Comparison of ENCODE assay signal across 8 mouse cellular contexts in the genomic region with DNA sequence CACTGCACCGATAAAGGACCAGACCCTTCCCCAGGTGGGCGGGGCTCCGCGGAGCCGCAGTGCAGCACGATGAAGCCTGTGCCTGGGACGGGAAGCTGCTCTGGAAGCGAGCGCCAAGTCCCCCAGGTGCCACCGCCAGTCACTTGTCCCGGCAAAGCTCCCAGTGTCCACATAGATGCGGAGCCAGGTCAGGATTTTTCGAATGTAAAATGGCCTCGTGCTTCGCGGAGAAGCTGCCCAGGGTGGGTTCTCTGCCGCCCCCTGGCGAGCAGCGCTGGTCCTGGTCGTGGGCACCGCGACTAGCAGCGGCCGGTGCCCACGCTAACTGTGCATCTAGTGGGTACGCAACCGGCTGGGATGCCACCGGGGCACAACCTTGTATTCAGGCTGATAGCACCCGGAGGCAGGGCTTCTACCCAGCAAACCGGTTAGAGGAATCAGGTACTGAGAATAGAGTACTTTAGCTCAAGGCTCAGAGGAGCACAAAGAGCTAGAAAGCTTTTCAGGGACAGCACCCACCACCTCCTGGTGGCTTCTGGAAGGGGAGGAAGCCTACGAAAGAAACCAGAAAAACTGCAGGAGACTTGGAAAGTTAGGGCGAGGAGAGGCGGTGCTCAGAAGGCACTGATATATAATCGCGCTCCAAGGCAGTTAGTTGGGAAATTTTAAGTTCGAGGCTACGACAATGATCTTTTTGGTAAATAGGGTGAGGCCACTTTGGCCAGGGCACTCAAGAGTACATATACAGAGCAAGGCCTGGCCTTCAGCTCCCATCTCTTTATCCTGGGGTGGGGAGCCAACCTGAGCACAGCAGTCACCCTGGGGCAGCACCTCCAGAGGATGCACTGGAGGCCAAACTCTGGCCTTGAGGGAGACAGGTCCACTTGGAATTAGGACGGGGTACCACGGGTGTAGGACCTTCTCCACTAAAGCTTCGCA. TPM values are rescaled to one million over a fixed set of nuclear protein-coding genes. Genes with fewer than 3 reads are reported as not detected.
DNase-seq lines count a peak whose midpoint lies in the region; ATAC-seq lines count a peak whose summit lies in the region.

No protein-coding gene starts in this region.

- peak overlapping the region; percentile 81 for H3K27ac ChIP-seq in heart, embryonic 15.5 days
- H3K27ac ChIP-seq in liver, embryonic 16.5 days (ENCODE audit: low read length), result peak overlapping the region; percentile 39; the same call in 1 of the 2 replicates
- H3K27ac ChIP-seq in neural tube, embryonic 12.5 days, result peak overlapping the region; percentile 79
- H3K27ac ChIP-seq in stomach, embryonic 16.5 days (ENCODE audit: low read length), result peak overlapping the region; percentile 88

- no peaks in the 10 kb centered on the region for H3K9me3 ChIP-seq in heart, embryonic 15.5 days (replicated peaks)
- no peaks in the 10 kb centered on the region for H3K9me3 ChIP-seq in liver, embryonic 16.5 days (replicated peaks; ENCODE audit: control insufficient read depth, low read length)
- 0 out of 2 replicates have a peak, but pooled peaks cover 2% of the 10 kb centered on the region for H3K9me3 ChIP-seq in neural tube, embryonic 12.5 days
- H3K9me3 ChIP-seq in stomach, embryonic 16.5 days (replicated peaks; ENCODE audit: control insufficient read depth, low read length), result no peaks in the 10 kb centered on the region

- 10% methylated on average over 40 of the region's 40 CpGs for WGBS in heart, embryonic 15.5 days
- 8% methylated on average over 40 of the region's 40 CpGs for WGBS in liver, embryonic 16.5 days (ENCODE audit: insufficient replicate concordance)
- 5% methylated on average over 40 of the region's 40 CpGs for WGBS in neural tube, embryonic 12.5 days
- 6% methylated on average over 40 of the region's 40 CpGs for WGBS in stomach, embryonic 16.5 days

- peaks cover 44% of the 10 kb centered on the region for H3K4me1 ChIP-seq in heart, embryonic 15.5 days (replicated peaks)
- peaks cover 19% of the 10 kb centered on the region for H3K4me1 ChIP-seq in liver, embryonic 16.5 days (ENCODE audit: control insufficient read depth, low read depth, low read length)
- H3K4me1 ChIP-seq in neural tube, embryonic 12.5 days, result peaks cover 30% of the 10 kb centered on the region
- peaks cover 30% of the 10 kb centered on the region for H3K4me1 ChIP-seq in stomach, embryonic 16.5 days (ENCODE audit: control insufficient read depth, insufficient read depth, low read length)

- H3K9ac ChIP-seq in heart, embryonic 15.5 days, result peak overlapping the region; percentile 53; the same call in 1 of the 2 replicates
- peak overlapping the region; percentile 62 for H3K9ac ChIP-seq in liver, embryonic 16.5 days (ENCODE audit: low read depth, low read length)
- peak overlapping the region; percentile 64 for H3K9ac ChIP-seq in neural tube, embryonic 12.5 days
- peak overlapping the region; percentile 85 for H3K9ac ChIP-seq in stomach, embryonic 16.5 days (ENCODE audit: low read length)

- ATAC-seq in erythroid progenitor cell, adult 5-6 weeks (replicated peaks; ENCODE audit: low FRiP score, poor library complexity, severe bottlenecking), result peak; percentile 70
- ATAC-seq in heart, embryonic 15.5 days (replicated peaks; ENCODE audit: insufficient number of reproducible peaks, insufficient read depth, low FRiP score, low read depth), result peak; percentile 25
- ATAC-seq in liver, embryonic 16.5 days (ENCODE audit: low read depth), result peak; percentile 35; the same call in 1 of the 2 replicates
- peak; percentile 46 for ATAC-seq in neural tube, embryonic 12.5 days (ENCODE audit: low FRiP score, low read depth)
- ATAC-seq in stomach, embryonic 16.5 days (ENCODE audit: insufficient read depth, low FRiP score), result peak; percentile 34; the same call in 1 of the 2 replicates

- peak overlapping the region; percentile 82 for H3K4me2 ChIP-seq in heart, embryonic 15.5 days
- H3K4me2 ChIP-seq in liver, embryonic 16.5 days (ENCODE audit: low read depth, low read length), result peak overlapping the region; percentile 73
- peak overlapping the region; percentile 70 for H3K4me2 ChIP-seq in neural tube, embryonic 12.5 days (replicated peaks)
- H3K4me2 ChIP-seq in stomach, embryonic 16.5 days (ENCODE audit: low read depth, low read length), result peak overlapping the region; percentile 82

- no peaks in the 10 kb centered on the region for H3K36me3 ChIP-seq in heart, embryonic 15.5 days
- no peaks in the 10 kb centered on the region for H3K36me3 ChIP-seq in liver, embryonic 16.5 days (ENCODE audit: control insufficient read depth, insufficient read depth)
- H3K36me3 ChIP-seq in neural tube, embryonic 12.5 days, result peaks cover 8% of the 10 kb centered on the region
- no peaks in the 10 kb centered on the region for H3K36me3 ChIP-seq in stomach, embryonic 16.5 days (ENCODE audit: control insufficient read depth, insufficient read depth, low read length)

- DNase-seq in CD4-positive helper T cell, adult 2 months (ENCODE audit: low read depth, low spot score), result peak; percentile 84
- peak; percentile 11 for DNase-seq in c-Kit-negative CD71-positive TER-119-positive erythroid progenitor cells, embryonic 14.5 days (ENCODE audit: low read depth, low spot score)
- peak; percentile 90 for DNase-seq in kidney, postnatal 10 days

- no peaks in the 10 kb centered on the region for H3K27me3 ChIP-seq in heart, embryonic 15.5 days
- no peaks in the 10 kb centered on the region; the same call in 1 of the 2 replicates for H3K27me3 ChIP-seq in liver, embryonic 16.5 days (ENCODE audit: control insufficient read depth, insufficient read depth, low read depth, low read length)
- no peaks in the 10 kb centered on the region for H3K27me3 ChIP-seq in neural tube, embryonic 12.5 days (replicated peaks)
- H3K27me3 ChIP-seq in stomach, embryonic 16.5 days (ENCODE audit: control insufficient read depth, insufficient read depth, low read length), result no peaks in the 10 kb centered on the region

- peak overlapping the region; percentile 51 for H3K4me3 ChIP-seq in heart, embryonic 15.5 days
- H3K4me3 ChIP-seq in liver, embryonic 16.5 days (ENCODE audit: low read depth, low read length), result peak overlapping the region; percentile 59
- H3K4me3 ChIP-seq in neural tube, embryonic 12.5 days, result peak overlapping the region; percentile 43
- H3K4me3 ChIP-seq in stomach, embryonic 16.5 days (replicated peaks; ENCODE audit: low read length), result peak overlapping the region; percentile 61

RNA-seq across cellular contexts. Expression of a gene that starts 49.5 kb away (rescaled TPM):
- total RNA-seq in erythroid progenitor cell, adult 5-6 weeks (2015; ENCODE audit: low replicate concordance), result 54.5 and 55.5 TPM in 2 replicates
- 47.7 and 61.2 TPM in 2 replicates for total RNA-seq in erythroid progenitor cell, adult 5-6 weeks (2017; ENCODE audit: low replicate concordance)
- polyA plus RNA-seq in heart, embryonic 15.5 days (2015; fragmentation: Nextera tagmentation; extraction: Ambion mirVana), result 19.8 and 26.5 TPM in 2 replicates
- polyA plus RNA-seq in liver, embryonic 16.5 days (2015; fragmentation: Nextera tagmentation; extraction: Ambion mirVana), result 17.6 and 20.0 TPM in 2 replicates
- polyA plus RNA-seq in neural tube, embryonic 12.5 days (2016; fragmentation: Nextera tagmentation; extraction: Ambion mirVana), result 35.1 and 35.9 TPM in 2 replicates
- 29.9 and 31.6 TPM in 2 replicates for polyA plus RNA-seq in stomach, embryonic 16.5 days (2015; fragmentation: Nextera tagmentation; extraction: Ambion mirVana)

RNA-seq across cellular contexts. Expression of a gene that starts 49.6 kb away (rescaled TPM):
- total RNA-seq in erythroid progenitor cell, adult 5-6 weeks (2015; ENCODE audit: low replicate concordance), result not detected in 2 replicates
- total RNA-seq in erythroid progenitor cell, adult 5-6 weeks (2017; ENCODE audit: low replicate concordance), result not detected in 2 replicates
- 0.14 TPM in 1 of 2 replicates, not detected in the other for polyA plus RNA-seq in heart, embryonic 15.5 days (2015; fragmentation: Nextera tagmentation; extraction: Ambion mirVana)
- 0.06 and 0.07 TPM in 2 replicates for polyA plus RNA-seq in liver, embryonic 16.5 days (2015; fragmentation: Nextera tagmentation; extraction: Ambion mirVana)
- polyA plus RNA-seq in neural tube, embryonic 12.5 days (2016; fragmentation: Nextera tagmentation; extraction: Ambion mirVana), result 0.24 and 0.49 TPM in 2 replicates
- polyA plus RNA-seq in stomach, embryonic 16.5 days (2015; fragmentation: Nextera tagmentation; extraction: Ambion mirVana), result not detected in 2 replicates

RNA-seq across cellular contexts. Expression of a gene that starts 58.4 kb away (rescaled TPM):
- 15.5 and 15.9 TPM in 2 replicates for total RNA-seq in erythroid progenitor cell, adult 5-6 weeks (2015; ENCODE audit: low replicate concordance)
- total RNA-seq in erythroid progenitor cell, adult 5-6 weeks (2017; ENCODE audit: low replicate concordance), result 18.1 and 23.1 TPM in 2 replicates
- polyA plus RNA-seq in heart, embryonic 15.5 days (2015; fragmentation: Nextera tagmentation; extraction: Ambion mirVana), result 14.8 and 19.5 TPM in 2 replicates
- 6.8 and 7.5 TPM in 2 replicates for polyA plus RNA-seq in liver, embryonic 16.5 days (2015; fragmentation: Nextera tagmentation; extraction: Ambion mirVana)
- polyA plus RNA-seq in neural tube, embryonic 12.5 days (2016; fragmentation: Nextera tagmentation; extraction: Ambion mirVana), result 36.7 and 42.8 TPM in 2 replicates
- 15.6 and 16.5 TPM in 2 replicates for polyA plus RNA-seq in stomach, embryonic 16.5 days (2015; fragmentation: Nextera tagmentation; extraction: Ambion mirVana)

Comparison
In these comparisons a context has a peak if more than half of its experiments do, and no peak if none do; other contexts are left out.
1. Peak in every context shown above with its lines: DNase-seq, ATAC-seq, H3K4me3 ChIP-seq and H3K27ac ChIP-seq.
2. DNase-seq: peak in every context shown above with its lines; median percentile 90 in kidney, postnatal 10 days; 84 in CD4-positive helper T cell, adult 2 months; 11 in c-Kit-negative CD71-positive TER-119-positive erythroid progenitor cells, embryonic 14.5 days.